Mouse (Mus musculus): ENCODE results near the gene 9430097D07Rik. TPM values are rescaled to one million over a fixed set of nuclear protein-coding genes. Genes with fewer than 3 reads are reported as not detected.

9430097D07Rik gene
- total RNA-seq, 4 experiments from 2014 or later, result not detected

GRCm38 (mm10) chr2:32568149-32568548 is 7.3 kb downstream of the 9430097D07Rik start:
- DNase-seq (ENCODE audit: low spot score in 2 of 2), result peak; percentile 47 to 57

- DNase-seq (ENCODE audit: low spot score in 2 of 2), result peak; percentile 41 to 46
Observed at GRCm38 (mm10) chr2:32566536-32567063, 8.9 kb downstream of the 9430097D07Rik start.

- DNase-seq (ENCODE audit: low spot score in 2 of 2), result no peak
Observed at GRCm38 (mm10) chr2:32559570-32559969, 15.9 kb downstream of the 9430097D07Rik start.

- no peak for DNase-seq (ENCODE audit: low spot score in 2 of 2)
Observed at GRCm38 (mm10) chr2:32556019-32556418, 19.5 kb downstream of the 9430097D07Rik start.

GRCm38 (mm10) chr2:32555484-32555883 is 20.0 kb downstream of the 9430097D07Rik start:
- DNase-seq (ENCODE audit: low spot score in 2 of 2), result no peak

- DNase-seq (ENCODE audit: low spot score in 2 of 2), result no peak
Observed at GRCm38 (mm10) chr2:32553592-32554148, 21.8 kb downstream of the 9430097D07Rik start.

GRCm38 (mm10) chr2:32551236-32551635 is 24.2 kb downstream of the 9430097D07Rik start:
- no peak for DNase-seq (ENCODE audit: low spot score in 2 of 2)

GRCm38 (mm10) chr2:32549764-32550163 is 25.7 kb downstream of the 9430097D07Rik start:
- peak; percentile 81 to 86 for DNase-seq (ENCODE audit: low spot score in 2 of 2)

- no peak for DNase-seq (ENCODE audit: low spot score in 2 of 2)
Observed at GRCm38 (mm10) chr2:32549171-32549570, 26.3 kb downstream of the 9430097D07Rik start.

- peak; percentile 37 to 58 for DNase-seq (ENCODE audit: low spot score in 2 of 2)
Observed at GRCm38 (mm10) chr2:32547964-32548739, 27.3 kb downstream of the 9430097D07Rik start.

- no peak for DNase-seq (ENCODE audit: low spot score in 2 of 2)
Observed at GRCm38 (mm10) chr2:32547380-32547779, 28.1 kb downstream of the 9430097D07Rik start.

GRCm38 (mm10) chr2:32546951-32547350 is 28.5 kb downstream of the 9430097D07Rik start:
- no peak for DNase-seq (ENCODE audit: low spot score in 2 of 2)

GRCm38 (mm10) chr2:32543031-32543449 is 32.4 kb downstream of the 9430097D07Rik start:
- no peak for DNase-seq (ENCODE audit: low spot score in 2 of 2)

- no peak for DNase-seq (ENCODE audit: low spot score in 2 of 2)
Observed at GRCm38 (mm10) chr2:32541986-32542573, 33.4 kb downstream of the 9430097D07Rik start.

GRCm38 (mm10) chr2:32541333-32541908 is 34.1 kb downstream of the 9430097D07Rik start:
- no peak for DNase-seq (ENCODE audit: low spot score in 2 of 2)

- DNase-seq (ENCODE audit: low spot score in 2 of 2), result no peak
Observed at GRCm38 (mm10) chr2:32539452-32539981, 36.0 kb downstream of the 9430097D07Rik start.

GRCm38 (mm10) chr2:32538461-32538860 is 37.0 kb downstream of the 9430097D07Rik start:
- DNase-seq (ENCODE audit: low spot score in 2 of 2), result no peak

GRCm38 (mm10) chr2:32537941-32538340 is 37.5 kb downstream of the 9430097D07Rik start:
- DNase-seq (ENCODE audit: low spot score in 2 of 2), result no peak

GRCm38 (mm10) chr2:32537360-32537905 is 38.1 kb downstream of the 9430097D07Rik start:
- DNase-seq (ENCODE audit: low spot score in 2 of 2), result no peak

- peak in 1 of 2 experiments; percentile 37 for DNase-seq (ENCODE audit: low spot score in 2 of 2)
Observed at GRCm38 (mm10) chr2:32536634-32537359, 38.7 kb downstream of the 9430097D07Rik start.

All from gastrocnemius, adult 8-10 months (tissue).